Mouse (Mus musculus) ES-CJ7 (cell line): ENCODE measurements around the gene Plekhg6.

Experiments
- DNase-seq: peaks from one replicate; pipeline ENCODE4 v3.0.0; 2011; ENCODE audit warnings: low read depth, low spot score

Plekhg6 gene

GRCm38 (mm10) chr6:125353655-125354054 is 26.9 kb downstream of the Plekhg6 start:
- no peak for DNase-seq

- DNase-seq, result no peak
Observed at GRCm38 (mm10) chr6:125353221-125353620, 27.4 kb downstream of the Plekhg6 start.

GRCm38 (mm10) chr6:125352811-125353210 is 27.8 kb downstream of the Plekhg6 start:
- DNase-seq, result no peak

- DNase-seq, result no peak
Observed at GRCm38 (mm10) chr6:125352046-125352384, 28.6 kb downstream of the Plekhg6 start.

GRCm38 (mm10) chr6:125351368-125352045 is 29.1 kb downstream of the Plekhg6 start:
- DNase-seq, result no peak

GRCm38 (mm10) chr6:125350995-125351324 is 29.6 kb downstream of the Plekhg6 start:
- no peak for DNase-seq

GRCm38 (mm10) chr6:125350231-125350994 is 30.2 kb downstream of the Plekhg6 start:
- no peak for DNase-seq

- peak; percentile 64 for DNase-seq
Observed at GRCm38 (mm10) chr6:125349575-125350230, 30.9 kb downstream of the Plekhg6 start.

GRCm38 (mm10) chr6:125348721-125349574 is 31.6 kb downstream of the Plekhg6 start, which contains the start of gene Tnfrsf1a:
Tnfrsf1a (plus strand) TSS chr6:125349362.
- peak; percentile 36 for DNase-seq

GRCm38 (mm10) chr6:125346029-125346428 is 34.6 kb downstream of the Plekhg6 start:
- DNase-seq, result no peak

GRCm38 (mm10) chr6:125345625-125346024 is 35.0 kb downstream of the Plekhg6 start:
- no peak for DNase-seq

GRCm38 (mm10) chr6:125344866-125345265 is 35.7 kb downstream of the Plekhg6 start:
- no peak for DNase-seq

- DNase-seq, result no peak
Observed at GRCm38 (mm10) chr6:125344084-125344483, 36.5 kb downstream of the Plekhg6 start.

GRCm38 (mm10) chr6:125342198-125342597 is 38.4 kb downstream of the Plekhg6 start:
- no peak for DNase-seq

- no peak for DNase-seq
Observed at GRCm38 (mm10) chr6:125340244-125340643, 40.3 kb downstream of the Plekhg6 start.

- no peak for DNase-seq
Observed at GRCm38 (mm10) chr6:125338791-125339660, 41.6 kb downstream of the Plekhg6 start.

- DNase-seq, result no peak
Observed at GRCm38 (mm10) chr6:125334356-125334755, 46.2 kb downstream of the Plekhg6 start.

GRCm38 (mm10) chr6:125333112-125333899 is 47.3 kb downstream of the Plekhg6 start:
- no peak for DNase-seq

- DNase-seq, result peak; percentile 61
Observed at GRCm38 (mm10) chr6:125330626-125331326, 49.8 kb downstream of the Plekhg6 start.
